Mouse (Mus musculus): Measurements from ENCODE around the gene Cyp4f40.
"Not testable (repeated sequence)": the region's sequence is repeated elsewhere in the genome, so short reads cannot be mapped to it uniquely, and the experiment has no call there.

Cyp4f40 gene

GRCm38 (mm10) chr17:32658712-32659111 is at the start of gene Cyp4f40:
Cyp4f40 (plus strand) TSS chr17:32658900.
- no peak for DNase-seq (ENCODE audit: low spot score)

- DNase-seq (ENCODE audit: low spot score) = not testable (repeated sequence)
Observed at GRCm38 (mm10) chr17:32610231-32610630, 48.5 kb upstream of the Cyp4f40 start.

DNA sequence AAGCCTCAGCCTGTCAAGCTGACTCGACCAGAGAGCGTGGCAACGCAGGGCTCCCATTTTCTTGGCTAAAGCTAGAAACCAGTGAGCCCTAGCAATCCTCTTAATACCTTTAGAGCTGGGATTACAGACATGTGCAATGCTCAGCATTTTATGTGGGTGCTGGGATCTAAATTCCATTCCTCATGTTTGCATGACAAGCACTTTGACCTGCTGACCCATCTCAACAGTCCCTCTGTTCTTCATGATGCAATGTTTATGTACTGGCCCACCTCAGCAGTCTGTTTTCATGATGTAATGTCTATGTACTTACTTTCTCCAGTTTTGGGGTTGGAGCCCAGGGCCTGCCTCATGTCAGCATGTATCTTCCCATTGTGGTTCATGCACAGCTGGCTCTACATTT is 47.8 kb upstream of the Cyp4f40 start:
- DNase-seq (ENCODE audit: low spot score) = no peak

DNA sequence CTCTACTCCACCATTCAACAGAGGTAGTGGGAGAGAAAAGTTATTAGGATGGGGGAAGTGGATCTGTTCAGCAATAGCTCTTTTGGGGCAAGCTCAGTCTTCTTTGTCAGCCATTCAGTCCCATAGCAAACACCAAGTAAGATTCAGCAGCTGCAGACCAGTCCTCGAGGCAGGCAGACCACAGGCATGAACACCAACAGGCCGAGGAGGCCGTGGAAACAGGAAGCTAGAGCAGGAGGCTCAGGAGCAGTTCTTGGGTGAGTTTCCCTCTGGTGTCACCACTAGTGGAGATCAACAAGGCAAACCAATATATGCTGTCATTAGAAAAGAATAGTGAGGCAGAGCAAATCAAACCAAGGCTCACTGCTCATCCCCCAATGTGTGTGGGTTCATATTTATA is 46.3 kb upstream of the Cyp4f40 start:
- DNase-seq (ENCODE audit: low spot score) = no peak

DNA sequence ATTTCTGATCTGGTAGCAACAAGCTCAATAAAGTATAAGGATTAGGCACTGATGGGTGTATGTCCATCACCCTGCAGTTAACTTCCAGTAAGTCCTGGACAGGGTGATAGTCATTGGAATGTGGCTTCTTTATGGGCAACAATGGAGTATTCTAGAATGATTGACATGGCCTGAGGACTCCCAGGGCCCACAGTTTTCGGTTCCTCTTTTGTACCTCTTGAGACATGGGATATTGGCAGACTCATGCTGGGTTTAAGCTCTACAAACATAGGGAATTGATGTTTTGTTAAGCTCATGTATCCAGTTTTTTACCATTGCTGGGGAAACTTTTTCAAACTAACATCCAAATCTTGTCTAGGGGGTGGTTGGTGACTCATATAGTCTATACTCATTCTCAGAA is 41.4 kb upstream of the Cyp4f40 start:
- DNase-seq (ENCODE audit: low spot score) = no peak

DNA sequence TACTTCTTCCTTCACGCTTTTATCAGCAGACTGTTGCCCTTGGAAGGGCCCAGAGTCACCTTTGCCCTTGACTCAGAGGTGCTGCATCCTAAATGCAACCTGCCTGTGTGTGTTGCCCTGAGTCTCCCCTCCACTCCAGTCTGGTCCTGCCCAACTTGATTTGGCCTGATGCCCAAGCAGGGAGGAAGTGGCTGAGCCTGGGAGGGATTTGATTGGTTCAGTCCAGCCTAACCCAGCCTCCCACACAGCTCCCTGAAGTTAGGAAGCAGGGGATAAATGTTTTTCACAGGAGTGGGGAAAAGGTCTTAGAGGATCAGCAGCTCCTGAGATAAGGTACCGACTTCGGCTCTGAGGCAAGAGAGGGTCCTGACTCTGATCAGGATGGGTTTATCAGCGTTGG is 37.7 kb upstream of the Cyp4f40 start, which contains the start of gene Cyp4f37:
Cyp4f37 (plus strand) TSS at position 292 of the 400 bp plus-strand sequence.
- not testable (repeated sequence) for DNase-seq (ENCODE audit: low spot score)

DNA sequence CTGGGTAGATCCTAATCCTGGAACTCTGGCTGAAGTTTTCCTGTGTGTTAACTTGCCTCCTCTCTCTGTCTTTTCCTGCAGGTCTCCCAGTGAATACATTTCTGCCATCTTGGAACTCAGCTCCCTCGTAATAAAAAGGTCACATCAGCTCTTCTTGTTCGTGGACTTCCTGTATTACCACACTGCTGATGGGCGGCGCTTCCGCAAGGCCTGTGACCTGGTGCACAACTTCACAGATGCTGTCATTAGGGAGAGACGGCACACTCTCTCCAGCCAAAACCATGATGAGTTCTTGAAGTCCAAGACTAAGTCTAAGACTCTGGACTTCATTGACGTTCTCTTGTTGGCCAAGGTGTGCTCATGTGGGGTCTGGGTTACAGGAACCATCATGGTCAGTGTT is 29.0 kb upstream of the Cyp4f40 start:
- DNase-seq (ENCODE audit: low spot score) = not testable (repeated sequence)

DNA sequence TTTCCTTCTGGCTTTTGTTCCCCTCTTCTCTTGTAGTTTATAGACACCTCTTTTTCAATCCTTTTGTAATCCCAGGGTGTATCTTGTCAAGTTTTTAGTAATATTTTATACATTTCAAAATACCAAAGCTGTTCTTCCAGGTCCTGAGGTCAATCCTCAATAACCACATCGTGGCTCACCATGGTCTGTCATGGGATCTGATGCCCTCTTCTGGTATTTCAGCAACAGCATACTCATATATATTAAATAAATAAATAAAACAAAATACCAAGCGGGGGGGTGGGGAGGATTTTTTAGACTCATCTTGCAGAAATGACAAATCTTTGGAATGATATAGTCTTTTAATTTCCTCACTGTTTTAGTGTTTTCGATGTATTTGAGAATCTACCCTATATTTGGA is 26.8 kb upstream of the Cyp4f40 start:
- no peak for DNase-seq (ENCODE audit: low spot score)

- not testable (repeated sequence) for DNase-seq (ENCODE audit: low spot score)
Observed at GRCm38 (mm10) chr17:32634242-32634971, 24.3 kb upstream of the Cyp4f40 start.

GRCm38 (mm10) chr17:32634972-32635314 is 23.8 kb upstream of the Cyp4f40 start:
- peak; percentile 79 for DNase-seq (ENCODE audit: low spot score)

DNA sequence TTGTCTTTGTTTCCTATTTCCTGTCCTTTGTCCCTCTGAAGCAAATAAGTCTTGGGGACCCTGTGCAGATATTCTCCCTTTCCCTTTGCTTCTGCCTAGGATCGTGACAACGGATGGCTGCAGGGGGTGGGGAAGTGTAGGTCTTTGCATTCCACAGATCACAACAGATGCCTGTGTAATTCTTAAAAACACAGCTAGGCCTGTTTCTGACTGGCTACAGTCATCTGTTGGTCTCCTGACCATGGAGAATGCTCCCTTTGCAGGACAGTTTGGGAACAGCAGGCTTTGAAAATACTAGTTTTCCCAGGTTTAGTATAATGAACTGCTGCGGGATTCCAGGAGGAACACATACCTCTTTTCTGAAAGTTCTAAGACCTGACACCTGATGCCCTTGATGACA is 22.4 kb upstream of the Cyp4f40 start:
- DNase-seq (ENCODE audit: low spot score) = no peak

GRCm38 (mm10) chr17:32637151-32637550 is 21.5 kb upstream of the Cyp4f40 start:
- no peak for DNase-seq (ENCODE audit: low spot score)

DNA sequence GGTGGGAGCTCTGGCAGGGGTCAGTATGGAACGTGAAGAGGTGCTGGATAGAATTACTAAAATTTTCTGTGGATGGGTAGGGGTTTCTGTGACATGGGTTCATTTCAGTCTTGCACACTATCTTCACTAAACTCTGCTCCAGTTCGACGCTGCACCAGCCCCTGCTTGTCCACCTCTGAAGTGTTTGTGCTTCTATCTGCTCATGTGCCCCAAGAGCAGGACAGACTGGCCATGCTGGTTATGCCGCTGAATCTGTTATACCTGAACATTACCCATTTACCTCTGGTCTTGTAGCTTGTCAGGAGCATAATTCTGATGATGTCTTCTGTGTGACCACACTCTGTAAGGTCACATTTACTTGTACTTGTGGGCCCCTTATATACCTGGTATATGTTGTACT is 12.1 kb upstream of the Cyp4f40 start:
- no peak for DNase-seq (ENCODE audit: low spot score)

DNA sequence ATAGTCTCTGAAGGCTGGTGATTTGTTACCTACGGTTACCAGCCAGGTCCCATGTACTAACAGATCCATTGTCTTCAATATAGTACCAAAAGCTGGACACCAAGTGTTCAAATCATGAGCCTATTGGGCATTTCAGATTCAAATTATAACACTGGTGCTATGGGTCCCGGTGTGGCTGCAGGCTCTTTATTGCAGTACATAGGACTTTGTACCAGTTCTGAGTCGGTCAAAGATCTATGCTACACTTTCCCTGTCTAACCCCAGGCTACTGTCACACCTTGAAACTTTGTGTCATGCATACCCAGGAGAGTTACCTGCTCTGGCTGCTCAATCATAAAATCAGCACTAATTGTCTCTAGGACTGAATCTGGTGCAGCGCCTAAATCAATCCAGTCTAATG is 4.8 kb upstream of the Cyp4f40 start:
- DNase-seq (ENCODE audit: low spot score) = no peak

- no peak for DNase-seq (ENCODE audit: low spot score)
Observed at GRCm38 (mm10) chr17:32657041-32657440, 1.7 kb upstream of the Cyp4f40 start.

GRCm38 (mm10) chr17:32658246-32658645 is 454 bp upstream of the Cyp4f40 start:
- DNase-seq (ENCODE audit: low spot score) = no peak

DNA sequence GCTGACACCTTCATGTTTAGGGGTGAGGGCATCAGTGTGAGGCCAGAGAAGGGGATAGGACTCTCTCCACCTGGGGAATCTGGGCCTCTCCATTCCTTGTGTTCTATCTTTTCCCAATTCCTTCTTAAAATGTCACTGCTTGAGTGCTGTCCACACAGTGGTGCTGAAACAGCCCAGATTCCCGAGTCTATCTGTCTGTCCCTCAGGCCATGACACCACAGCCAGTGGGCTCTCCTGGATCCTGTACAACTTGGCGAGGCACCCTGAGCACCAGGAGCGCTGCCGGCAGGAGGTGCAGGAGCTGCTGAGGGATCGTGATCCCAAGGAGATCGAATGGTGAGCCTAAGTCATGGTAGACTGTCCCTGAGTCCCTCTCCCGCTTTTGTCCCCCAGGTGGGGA is 15.3 kb downstream of the Cyp4f40 start:
- DNase-seq (ENCODE audit: low spot score) = no peak

DNA sequence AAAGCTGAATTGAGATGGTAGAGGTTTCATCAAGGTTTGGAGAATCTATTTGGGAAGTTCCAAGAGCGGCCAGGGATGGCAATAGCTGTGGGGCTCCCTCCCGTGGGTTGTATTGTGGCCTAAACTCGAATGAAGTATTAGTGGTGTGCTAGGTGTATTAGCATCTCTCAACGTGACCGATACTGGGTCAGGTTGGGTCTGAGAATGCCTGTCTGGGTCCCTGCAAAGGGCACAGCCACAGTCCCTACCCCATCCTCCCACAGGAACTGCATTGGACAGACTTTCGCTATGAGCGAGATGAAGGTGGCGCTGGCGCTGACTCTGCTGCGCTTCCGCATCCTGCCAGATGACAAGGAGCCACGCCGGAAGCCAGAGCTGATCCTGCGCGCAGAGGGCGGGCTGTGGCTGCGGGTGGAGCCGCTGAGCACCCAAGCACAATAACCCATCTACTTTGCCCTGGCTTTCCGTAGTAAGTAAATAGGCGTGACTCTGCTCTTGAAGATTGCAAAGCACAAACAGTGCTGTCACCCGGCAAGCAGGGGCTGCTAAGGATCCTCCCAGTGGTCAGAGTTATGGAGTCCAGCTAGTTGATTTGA is 17.4 kb downstream of the Cyp4f40 start:
- DNase-seq (ENCODE audit: low spot score) = peak; percentile 56

GRCm38 (mm10) chr17:32680404-32680803 is 21.7 kb downstream of the Cyp4f40 start:
- peak; percentile 53 for DNase-seq (ENCODE audit: low spot score)

- no peak for DNase-seq (ENCODE audit: low spot score)
Observed at GRCm38 (mm10) chr17:32685048-32685750, 26.5 kb downstream of the Cyp4f40 start, which contains the start of gene Cyp4f15. Cyp4f15 (plus strand) TSS chr17:32685627.

- DNase-seq (ENCODE audit: low spot score) = no peak
Observed at GRCm38 (mm10) chr17:32686722-32687121, 28.0 kb downstream of the Cyp4f40 start.

DNA sequence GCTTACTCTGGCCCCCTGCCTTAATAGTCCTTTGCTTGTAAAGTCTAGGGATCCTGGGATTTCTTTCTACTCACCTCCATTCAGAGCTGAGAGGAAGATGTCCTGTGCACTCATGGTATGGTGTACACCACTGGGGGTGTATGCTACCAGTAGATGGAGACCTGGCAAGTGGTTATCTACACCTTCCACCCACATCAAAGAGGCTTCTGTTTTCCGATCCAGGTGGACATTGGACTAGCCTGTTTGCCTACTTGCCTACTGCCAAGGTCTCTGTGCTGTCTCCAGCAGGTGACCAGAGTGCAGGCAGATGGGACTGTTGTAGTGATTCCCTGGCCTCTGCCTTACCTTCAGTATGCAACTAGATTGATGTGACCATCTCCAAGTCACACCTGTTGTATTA is 32.3 kb downstream of the Cyp4f40 start:
- DNase-seq (ENCODE audit: low spot score) = no peak

DNA sequence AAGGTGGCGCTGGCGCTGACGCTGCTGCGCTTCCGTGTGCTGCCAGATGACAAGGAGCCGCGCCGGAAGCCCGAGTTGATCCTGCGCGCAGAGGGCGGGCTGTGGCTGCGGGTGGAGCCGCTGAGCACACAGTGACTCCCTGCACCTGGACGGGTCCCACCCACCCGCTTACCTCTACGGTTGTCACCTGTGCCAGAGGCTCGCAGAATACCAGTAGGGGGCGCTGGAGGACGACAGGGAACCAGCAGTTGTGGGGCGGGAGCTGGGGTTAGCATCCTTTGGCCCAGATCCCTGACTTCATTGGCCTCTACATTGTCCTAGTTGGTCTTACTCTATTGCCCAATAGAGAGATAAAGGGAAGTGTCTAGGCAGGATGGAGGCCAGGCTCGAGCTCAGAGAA is 44.1 kb downstream of the Cyp4f40 start:
- peak; percentile 23 for DNase-seq (ENCODE audit: low spot score)
